Mouse (Mus musculus) heart, embryonic 10.5 days (tissue): Measurements from ENCODE around the gene Lamtor2. TPM values are rescaled to one million over a fixed set of nuclear protein-coding genes. Genes with fewer than 3 reads are reported as not detected.
"Not testable (repeated sequence)": the region's sequence is repeated elsewhere in the genome, so short reads cannot be mapped to it uniquely, and the experiment has no call there.

Experiments
- DNase-seq: peaks from one replicate; pipeline ENCODE4 v3.0.0-alpha.2; 2017; ENCODE audit warnings: low spot score
- H3K27ac ChIP-seq: fragments of 300-500 bp; sonication (generic); 2 replicates; pipeline ENCODE4 v1.5.1; 2016; ENCODE audit warnings: mild to moderate bottlenecking
- H3K27me3 ChIP-seq: fragments of 300-500 bp; sonication (generic); 2 replicates; pipeline ENCODE4 v1.6.1; 2016; ENCODE audit warnings: mild to moderate bottlenecking; ENCODE audit not compliant: poor library complexity, insufficient read depth, severe bottlenecking
- H3K36me3 ChIP-seq: fragments of 300-500 bp; sonication (generic); 2 replicates; pipeline ENCODE4 v1.6.1; 2016; ENCODE audit warnings: mild to moderate bottlenecking, moderate library complexity
- H3K4me1 ChIP-seq: fragments of 300-500 bp; sonication (generic); 2 replicates; pipeline ENCODE4 v1.6.1; 2016; ENCODE audit warnings: mild to moderate bottlenecking
- H3K4me3 ChIP-seq: fragments of 300-500 bp; sonication (generic); 2 replicates; pipeline ENCODE4 v1.5.1; 2016; ENCODE audit warnings: mild to moderate bottlenecking, moderate library complexity
- H3K9me3 ChIP-seq: fragments of 300-500 bp; sonication (generic); 2 replicates; pipeline ENCODE4 v1.6.1; 2016; ENCODE audit warnings: mild to moderate bottlenecking, moderate library complexity
- WGBS: fragments of 180-500 bp; shearing (Covaris S2); methylation state at CpG from one replicate; pipeline ENCODE4 v1.1.7; 2016; 5-methylcytosine and 5-hydroxymethylcytosine counted together
- polyA plus RNA-seq: library from polyadenylated mRNA; unstranded; fragments of >200 nt; fragmentation: Nextera tagmentation; extraction: Ambion mirVana; gene quantifications from 2 replicates; pipeline ENCODE4 v1.2.1, GENCODE M21; 2016

Lamtor2 gene
- polyA plus RNA-seq: 154 and 190 TPM in 2 replicates

DNA sequence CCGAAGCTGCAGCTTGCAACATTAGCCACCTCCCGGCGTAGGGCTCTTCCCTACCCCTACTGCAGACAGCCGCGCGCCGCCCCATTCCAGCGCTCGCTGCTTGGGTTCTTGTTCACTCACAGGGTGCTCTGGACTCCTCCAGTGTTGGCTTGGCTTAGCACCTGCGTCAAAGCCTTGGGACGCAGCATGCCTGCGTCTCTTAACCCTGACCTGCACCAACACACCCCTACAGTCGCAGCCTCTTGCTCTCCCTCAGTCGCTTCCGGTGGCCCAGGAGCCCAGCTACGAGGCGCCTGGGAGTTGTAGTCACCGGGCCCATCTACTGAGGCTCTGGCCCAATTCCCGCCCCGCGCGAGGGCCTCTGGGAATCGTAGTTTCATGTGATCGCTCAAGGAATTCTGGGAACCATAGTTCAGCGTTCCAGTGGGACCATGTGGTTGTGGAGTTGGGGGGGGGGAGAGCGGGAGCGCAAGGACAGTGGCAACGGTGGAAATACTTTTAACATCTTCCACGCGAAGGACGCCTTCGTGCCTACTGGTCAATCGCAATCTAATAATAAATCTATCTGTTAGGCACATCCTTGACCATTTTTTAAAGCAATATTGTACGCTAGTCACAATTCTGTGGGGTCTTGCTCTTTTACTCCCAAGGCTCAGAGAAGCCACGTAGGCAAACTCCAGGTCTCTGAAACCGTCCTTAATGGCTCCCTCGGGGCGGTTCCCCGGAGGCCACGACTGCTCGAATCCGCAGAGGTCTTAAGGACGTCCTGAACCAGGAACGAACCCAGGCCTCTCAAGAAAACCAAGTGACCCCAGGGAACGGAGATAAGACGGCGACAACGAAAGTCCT is at the start of gene Lamtor2:
Gene Lamtor2 (minus strand): TSS at position 399 of the 849 bp plus-strand sequence.
- under 1% methylated on average over 48 of the region's 48 CpGs for WGBS
- H3K4me1 ChIP-seq: peaks cover 43% of the 10 kb centered on the region

DNA sequence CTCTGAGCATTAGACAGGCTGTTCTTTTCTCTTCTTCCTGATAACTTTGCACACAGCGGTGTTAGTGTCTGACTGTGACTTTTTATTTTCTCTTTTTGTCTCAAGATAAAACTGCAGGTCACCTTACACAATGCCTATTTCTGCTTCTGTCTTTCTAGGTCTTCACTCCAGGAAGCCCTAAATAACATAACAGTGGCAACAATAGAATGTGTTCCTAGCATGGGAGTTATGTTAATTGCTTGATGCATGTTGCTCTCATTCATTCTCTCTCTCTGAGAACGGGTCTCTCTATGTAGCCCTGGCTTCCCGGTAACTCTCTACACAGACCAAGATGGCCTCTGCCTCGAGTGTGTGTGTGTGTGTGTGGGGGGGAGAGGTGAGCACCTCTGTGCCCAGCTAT is 49.6 kb upstream of the Lamtor2 start:
- H3K4me1 ChIP-seq: peaks cover 25% of the 10 kb centered on the region
- no peak overlapping the region for H3K4me3 ChIP-seq
- H3K9me3 ChIP-seq: no peaks in the 10 kb centered on the region
- no peak for DNase-seq
- 80% methylated on average over 4 of the region's 4 CpGs for WGBS
- H3K27me3 ChIP-seq: no peaks in the 10 kb centered on the region
- no peaks in the 10 kb centered on the region for H3K36me3 ChIP-seq
- H3K27ac ChIP-seq: no peak overlapping the region

More for the DNA sequence above, at the start of gene Lamtor2:
- Histone ChIP-seq H3K36me3 (peaks cover 44% of the 10 kb centered on the region), H3K27me3 (no peaks in the 10 kb centered on the region), H3K4me3 (peak within 1 kb of the TSS; percentile 94), H3K9me3 (no peaks in the 10 kb centered on the region), H3K27ac (peak within 1 kb of the TSS; percentile 98)
- peak; percentile 99 for DNase-seq

DNA sequence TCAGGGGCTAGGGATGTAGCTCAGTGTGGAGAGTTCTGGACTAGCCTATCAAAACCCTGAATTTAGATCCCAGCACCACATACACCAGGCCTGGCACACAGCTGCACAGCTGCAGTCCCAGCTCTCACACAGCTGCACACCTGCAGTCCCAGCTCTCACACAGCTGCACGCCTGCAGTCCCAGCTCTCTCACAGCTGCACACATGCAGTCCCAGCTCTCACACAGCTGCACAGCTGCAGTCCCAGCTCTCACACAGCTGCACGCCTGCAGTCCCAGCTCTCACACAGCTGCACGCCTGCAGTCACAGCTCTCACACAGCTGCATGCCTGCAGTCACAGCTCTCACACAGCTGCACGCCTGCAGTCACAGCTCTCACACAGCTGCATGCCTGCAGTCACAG is 43.7 kb upstream of the Lamtor2 start:
- H3K27ac ChIP-seq, H3K27me3 ChIP-seq, H3K4me3 ChIP-seq, H3K9me3 ChIP-seq, H3K36me3 ChIP-seq, DNase-seq: not testable (repeated sequence)
- H3K4me1 ChIP-seq: peaks cover 24% of the 10 kb centered on the region
- WGBS: 79% methylated on average over 4 of the region's 4 CpGs

DNA sequence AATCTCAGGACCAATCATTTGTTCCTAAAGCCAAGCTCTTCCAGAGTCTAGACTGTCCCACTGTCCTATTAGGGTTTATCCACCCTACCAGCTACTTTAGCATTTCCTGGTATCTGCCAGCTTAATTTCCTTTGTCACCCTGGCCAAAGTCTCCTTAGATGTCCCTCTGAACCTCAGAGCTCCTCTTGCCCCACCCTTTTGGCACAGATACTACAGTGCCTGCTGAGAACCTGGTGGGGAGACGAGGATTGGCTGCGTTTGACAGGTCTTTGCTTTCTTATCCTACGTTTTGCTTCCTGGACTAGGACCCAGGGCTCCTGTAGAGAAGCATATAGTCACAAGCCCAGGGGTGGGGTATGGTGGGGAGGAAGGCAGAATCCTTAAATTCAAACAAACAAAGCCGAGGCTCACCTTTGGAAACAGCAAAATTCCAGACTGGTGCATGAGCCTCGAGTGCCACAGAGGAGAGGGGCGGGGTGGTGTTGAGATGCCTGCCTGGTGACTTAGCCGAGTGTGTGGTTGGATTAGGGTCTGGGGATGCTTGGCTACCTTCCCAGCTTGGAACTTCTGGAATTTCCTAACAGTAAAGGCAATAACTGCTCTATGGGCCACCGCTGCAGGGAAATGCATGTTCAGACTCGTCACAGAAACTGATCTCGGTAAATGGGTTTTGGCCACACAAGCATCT is 41.2 kb upstream of the Lamtor2 start:
- DNase-seq: no peak
- Histone ChIP-seq H3K27ac (no peak overlapping the region), H3K9me3 (no peaks in the 10 kb centered on the region)

DNA sequence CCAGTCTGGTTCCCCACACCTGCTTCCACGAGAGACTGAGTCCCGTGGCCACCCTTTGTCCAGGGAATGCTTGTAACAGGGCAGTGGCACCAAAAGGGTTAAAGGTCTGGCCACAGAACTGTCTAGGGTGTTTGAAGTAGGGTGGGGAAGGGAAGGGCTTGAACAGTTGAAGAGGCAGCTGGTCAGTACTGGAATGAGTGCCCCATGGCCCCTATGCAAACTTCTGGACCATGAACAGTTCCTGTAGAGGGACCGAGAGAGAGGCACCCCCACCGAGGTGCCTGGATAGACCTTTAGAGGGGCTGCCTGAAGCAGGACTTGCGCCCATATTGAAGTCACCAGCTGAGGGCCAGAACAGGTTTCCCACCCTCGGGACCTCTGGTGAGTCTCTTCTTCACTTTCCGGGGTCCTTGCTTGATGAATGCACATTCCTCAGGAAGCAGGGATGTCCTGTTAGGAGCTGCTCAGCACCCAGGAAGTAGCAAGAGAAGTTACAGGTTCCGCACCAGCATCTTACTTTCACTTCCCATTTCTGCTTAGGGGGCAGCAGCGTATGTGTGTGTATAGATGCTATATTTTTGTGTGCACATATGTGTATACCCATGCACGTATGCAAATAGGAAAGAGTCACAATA is 40.2 kb upstream of the Lamtor2 start:
- no peak overlapping the region for H3K27ac ChIP-seq
- peaks cover 12% of the 10 kb centered on the region for H3K36me3 ChIP-seq
- no peak overlapping the region for H3K4me3 ChIP-seq
- H3K4me1 ChIP-seq: peaks cover 40% of the 10 kb centered on the region
- no peak for DNase-seq
- no peaks in the 10 kb centered on the region for H3K9me3 ChIP-seq
- 72% methylated on average over 10 of the region's 10 CpGs for WGBS
- no peaks in the 10 kb centered on the region for H3K27me3 ChIP-seq

More for the DNA sequence above, 41.2 kb upstream of the Lamtor2 start:
- Histone ChIP-seq H3K27me3 (no peaks in the 10 kb centered on the region), H3K4me3 (no peak overlapping the region), H3K4me1 (peaks cover 40% of the 10 kb centered on the region), H3K36me3 (peaks cover 4% of the 10 kb centered on the region; the same call in 1 of the 2 replicates)
- WGBS: 52% methylated on average over 10 of the region's 10 CpGs

DNA sequence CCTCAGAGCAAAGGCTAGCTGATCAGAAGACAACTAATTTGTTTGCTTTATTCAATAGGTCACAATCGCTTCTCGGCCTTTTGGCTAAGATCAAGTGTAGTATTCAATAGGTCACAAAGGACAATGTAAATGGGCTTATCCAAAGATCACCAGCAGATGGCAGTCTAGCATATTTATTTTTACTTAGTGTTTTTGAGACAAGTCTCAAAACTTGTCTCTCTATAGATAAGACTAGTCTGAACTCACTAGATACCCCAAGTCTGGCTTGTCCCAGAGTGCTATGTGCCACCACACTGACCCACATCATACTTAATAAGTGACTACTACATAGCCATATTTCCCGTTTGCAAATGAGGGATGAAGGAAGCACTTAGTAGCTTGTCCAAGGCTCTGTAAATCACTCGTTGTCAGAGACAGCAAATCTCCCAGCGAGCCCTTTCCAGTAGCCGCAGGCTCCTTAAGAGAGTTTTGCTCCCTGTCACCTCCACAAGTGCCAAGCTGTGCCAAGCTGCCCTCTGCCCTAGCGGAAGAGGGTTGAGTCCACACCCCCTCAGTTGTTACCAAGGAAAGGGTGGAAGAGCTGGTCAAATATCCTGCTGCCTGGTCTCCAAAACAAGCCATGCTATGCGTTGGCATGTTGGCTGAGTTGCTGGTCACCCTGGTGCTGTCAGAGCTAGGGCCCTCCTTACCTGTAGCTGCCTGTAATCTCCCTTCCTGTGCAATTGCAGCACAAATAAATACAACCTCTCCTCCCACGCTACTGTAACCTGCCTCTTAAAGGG is 39.3 kb upstream of the Lamtor2 start:
- no peak for DNase-seq
- Histone ChIP-seq H3K36me3 (peaks cover 21% of the 10 kb centered on the region), H3K27ac (no peak overlapping the region), H3K9me3 (no peaks in the 10 kb centered on the region), H3K4me3 (no peak overlapping the region), H3K4me1 (peaks cover 40% of the 10 kb centered on the region), H3K27me3 (no peaks in the 10 kb centered on the region)
- WGBS: 38% methylated on average over 9 of the region's 9 CpGs

DNA sequence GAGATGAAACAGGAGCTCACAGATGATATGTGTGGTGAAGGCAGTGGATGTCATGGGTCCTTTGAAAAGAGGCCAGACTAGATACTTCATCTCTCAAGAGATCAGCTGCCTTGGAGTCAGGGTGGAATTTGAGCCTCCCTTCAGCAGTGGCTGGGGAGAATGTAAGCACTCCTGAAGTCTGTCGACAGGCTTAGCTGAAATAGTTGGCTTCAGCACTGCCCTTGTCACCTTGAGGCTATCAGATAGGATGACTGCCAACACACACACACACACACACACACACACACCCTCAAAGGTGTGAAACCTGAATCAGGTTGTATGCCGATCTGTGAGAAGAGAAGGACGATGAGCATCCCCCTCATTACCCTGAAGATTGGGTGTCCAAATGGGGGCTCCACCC is 38.2 kb upstream of the Lamtor2 start:
- DNase-seq: no peak
- 36% methylated on average over 3 of the region's 3 CpGs for WGBS
- Histone ChIP-seq H3K4me3 (no peak overlapping the region), H3K27me3 (no peaks in the 10 kb centered on the region), H3K27ac (peak overlapping the region; percentile 13; the same call in 1 of the 2 replicates), H3K9me3 (no peaks in the 10 kb centered on the region), H3K36me3 (peaks cover 32% of the 10 kb centered on the region), H3K4me1 (peaks cover 40% of the 10 kb centered on the region)

DNA sequence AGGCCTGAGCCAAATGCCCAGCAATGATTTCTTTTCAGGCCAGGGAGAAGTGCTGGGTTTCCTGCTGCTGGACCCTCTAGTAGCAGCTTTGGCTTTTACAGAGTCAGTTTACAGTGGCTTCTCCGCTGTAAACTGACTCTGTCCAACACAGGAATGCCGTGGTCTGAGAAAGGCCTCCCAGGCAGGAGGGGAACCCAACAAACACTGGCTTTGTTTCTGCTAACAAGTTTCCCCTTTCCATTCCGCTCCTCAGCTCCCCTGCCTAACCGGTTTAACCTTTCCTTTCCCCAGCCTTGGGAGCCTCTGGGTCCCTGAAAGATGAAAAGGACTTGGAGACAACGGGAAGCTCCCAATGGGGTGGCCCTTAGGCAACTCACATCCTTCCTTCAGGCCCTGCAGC is 37.4 kb upstream of the Lamtor2 start:
- H3K27me3 ChIP-seq: no peaks in the 10 kb centered on the region
- H3K4me1 ChIP-seq: peaks cover 40% of the 10 kb centered on the region
- peak overlapping the region; percentile 42 for H3K27ac ChIP-seq
- H3K9me3 ChIP-seq: no peaks in the 10 kb centered on the region
- DNase-seq: no peak
- peaks cover 36% of the 10 kb centered on the region for H3K36me3 ChIP-seq
- WGBS: 27% methylated on average over 5 of the region's 5 CpGs
- no peak overlapping the region for H3K4me3 ChIP-seq

DNA sequence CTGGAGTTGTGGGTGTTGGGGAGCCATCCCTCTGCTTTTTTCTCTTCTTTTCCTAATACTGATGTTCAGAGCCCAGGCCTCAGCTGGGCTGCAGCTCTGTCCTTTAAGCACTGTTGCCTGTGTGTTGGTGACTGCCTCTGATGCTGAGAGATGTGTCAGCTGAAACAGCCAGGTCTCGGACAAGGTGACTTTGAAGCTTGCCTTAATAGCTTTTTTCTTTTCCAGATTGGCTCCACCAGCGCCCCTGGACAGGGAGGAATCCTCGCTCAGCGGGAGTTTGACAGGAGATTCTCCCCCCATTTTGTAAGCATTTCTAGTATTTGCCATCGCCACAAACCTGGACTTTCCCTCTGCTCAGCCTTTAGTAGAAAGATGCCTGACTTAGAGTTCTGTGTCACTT is 33.8 kb upstream of the Lamtor2 start:
- Histone ChIP-seq H3K4me1 (peaks cover 17% of the 10 kb centered on the region), H3K9me3 (no peaks in the 10 kb centered on the region), H3K27me3 (no peaks in the 10 kb centered on the region), H3K4me3 (no peak overlapping the region), H3K36me3 (peaks cover 65% of the 10 kb centered on the region), H3K27ac (no peak overlapping the region)
- DNase-seq: no peak
- 92% methylated on average over 5 of the region's 5 CpGs for WGBS

DNA sequence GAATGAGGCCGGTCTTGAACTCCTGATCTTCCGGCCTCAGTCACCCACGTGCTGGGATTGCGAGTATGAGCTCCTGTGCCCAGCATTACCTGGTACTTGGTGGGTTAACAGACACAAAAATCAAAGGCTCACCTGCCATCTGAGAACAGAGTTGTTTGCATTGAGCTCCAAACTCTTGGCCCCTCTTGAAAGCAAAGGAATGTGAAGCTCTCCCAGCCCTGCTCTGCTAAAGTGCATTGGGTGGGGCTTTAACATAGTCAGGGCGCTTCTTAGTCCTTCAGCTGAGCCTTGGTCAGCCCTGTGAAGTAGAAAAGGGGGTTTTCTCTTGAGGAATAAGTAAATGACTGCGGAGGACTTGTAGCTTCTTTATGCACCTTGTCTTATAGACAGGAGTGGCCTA is 32.9 kb upstream of the Lamtor2 start:
- peaks cover 71% of the 10 kb centered on the region for H3K36me3 ChIP-seq
- H3K4me3 ChIP-seq: no peak overlapping the region
- DNase-seq: no peak
- H3K4me1 ChIP-seq: peaks cover 8% of the 10 kb centered on the region
- 89% methylated on average over 6 of the region's 6 CpGs for WGBS
- no peak overlapping the region for H3K27ac ChIP-seq
- H3K9me3 ChIP-seq: no peaks in the 10 kb centered on the region
- H3K27me3 ChIP-seq: no peaks in the 10 kb centered on the region

DNA sequence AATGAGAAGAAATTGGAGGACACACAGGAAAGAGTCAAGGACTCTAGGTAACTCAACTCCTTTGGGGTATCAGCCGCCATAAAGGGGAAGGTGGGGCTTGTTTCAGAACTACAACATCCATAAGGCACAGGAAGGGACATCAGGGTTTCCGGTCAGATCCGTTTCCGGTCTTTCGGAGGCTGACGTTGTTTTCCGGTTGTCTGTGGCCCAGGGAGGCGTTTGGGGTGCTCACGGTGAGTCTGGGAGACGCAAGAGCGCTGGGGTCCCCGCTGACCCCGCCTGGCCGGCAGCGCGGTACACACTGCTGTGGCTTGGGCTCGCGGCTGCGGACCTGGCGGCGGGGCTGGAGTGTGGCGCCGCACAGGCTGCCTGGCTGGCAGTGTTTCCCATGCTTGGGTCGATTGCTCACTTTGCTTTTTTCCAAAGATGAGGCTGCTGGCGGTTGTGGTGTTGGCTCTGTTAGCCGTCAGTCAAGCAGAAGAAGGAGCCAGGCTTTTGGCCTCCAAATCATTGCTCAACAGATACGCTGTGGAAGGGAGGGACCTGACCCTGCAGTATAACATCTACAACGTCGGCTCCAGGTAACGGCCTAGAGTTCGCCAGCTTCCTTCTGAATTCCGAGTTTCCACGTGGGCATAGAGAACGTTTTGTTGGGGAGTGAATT is 26.7 kb upstream of the Lamtor2 start:
- Histone ChIP-seq H3K9me3 (no peaks in the 10 kb centered on the region), H3K36me3 (peaks cover 34% of the 10 kb centered on the region), H3K27ac (peak overlapping the region; percentile 89), H3K27me3 (no peaks in the 10 kb centered on the region), H3K4me1 (peaks cover 13% of the 10 kb centered on the region), H3K4me3 (peak overlapping the region; percentile 81)
- WGBS: under 1% methylated on average over 34 of the region's 34 CpGs
- peak; percentile 95 for DNase-seq
